Mouse (Mus musculus): ENCODE results near the gene Arid5b. TPM values are rescaled to one million over a fixed set of nuclear protein-coding genes. Genes with fewer than 3 reads are reported as not detected.

The Arid5b gene
- polyA plus RNA-seq, 1 experiment from 2014 or later: 42.7 TPM

DNA sequence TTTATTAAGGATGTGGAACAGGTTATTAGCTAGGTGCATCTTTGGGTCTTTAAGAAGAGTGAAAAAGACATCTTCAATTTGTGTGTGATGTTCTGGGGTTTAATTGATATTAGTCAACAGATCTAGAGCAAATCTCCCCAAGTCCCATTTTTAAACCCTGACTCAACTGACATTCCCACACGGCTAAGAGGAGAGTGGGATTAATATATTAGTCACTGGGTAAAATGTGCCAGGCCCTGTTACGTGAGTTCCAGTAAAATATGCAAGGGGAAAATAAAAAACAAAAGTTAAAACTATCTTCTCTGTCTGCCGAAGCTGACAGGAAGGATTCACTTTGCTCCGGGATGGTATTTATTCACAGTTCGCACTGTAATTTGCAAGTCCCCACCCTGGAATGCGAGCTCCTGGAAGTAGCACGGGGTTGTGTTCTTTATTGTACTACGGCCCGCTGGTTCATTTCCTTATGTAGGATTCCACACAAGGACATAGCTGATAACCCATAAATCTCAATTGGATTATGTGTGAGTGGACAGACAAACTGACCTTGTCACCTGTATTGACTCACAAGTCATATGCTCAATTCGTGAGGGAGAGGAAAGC, 121.8 kb downstream of the Arid5b start:
- Histone ChIP-seq H3K9me3 (ENCODE audit: control insufficient read depth, low read length) (no peaks in the 10 kb centered on the region; the same call in 1 of the 2 replicates), H3K4me2 (ENCODE audit: low read depth, low read length) (no peak overlapping the region), H3K4me3 (ENCODE audit: low read length) (no peak overlapping the region), H3K9ac (ENCODE audit: low read length) (no peak overlapping the region), H3K27ac (ENCODE audit: low read length) (no peak overlapping the region), H3K4me1 (replicated peaks; ENCODE audit: control insufficient read depth, insufficient read depth, low read length) (peaks cover 16% of the 10 kb centered on the region), H3K27me3 (ENCODE audit: control insufficient read depth, insufficient read depth, low read depth, low read length) (no peaks in the 10 kb centered on the region), H3K36me3 (ENCODE audit: control insufficient read depth, insufficient read depth, low read length) (peaks cover 5% of the 10 kb centered on the region)
- ATAC-seq (ENCODE audit: low read depth): no peak
- WGBS: 60% methylated on average over 10 of the region's 10 CpGs

GRCm38 (mm10) chr10:68156159-68156558, 122.4 kb downstream of the Arid5b start:
- 79% methylated on average over 6 of the region's 6 CpGs for WGBS
- H3K4me2 ChIP-seq (ENCODE audit: low read depth, low read length): no peak overlapping the region
- H3K27me3 ChIP-seq (ENCODE audit: control insufficient read depth, insufficient read depth, low read depth, low read length): no peaks in the 10 kb centered on the region
- ATAC-seq (ENCODE audit: low read depth): no peak
- H3K9me3 ChIP-seq (ENCODE audit: control insufficient read depth, low read length): no peaks in the 10 kb centered on the region; the same call in 1 of the 2 replicates
- peaks cover 16% of the 10 kb centered on the region for H3K4me1 ChIP-seq (replicated peaks; ENCODE audit: control insufficient read depth, insufficient read depth, low read length)
- H3K36me3 ChIP-seq (ENCODE audit: control insufficient read depth, insufficient read depth, low read length): peaks cover 8% of the 10 kb centered on the region
- no peak overlapping the region for H3K4me3 ChIP-seq (ENCODE audit: low read length)
- H3K9ac ChIP-seq (ENCODE audit: low read length): no peak overlapping the region
- no peak overlapping the region for H3K27ac ChIP-seq (ENCODE audit: low read length)

DNA sequence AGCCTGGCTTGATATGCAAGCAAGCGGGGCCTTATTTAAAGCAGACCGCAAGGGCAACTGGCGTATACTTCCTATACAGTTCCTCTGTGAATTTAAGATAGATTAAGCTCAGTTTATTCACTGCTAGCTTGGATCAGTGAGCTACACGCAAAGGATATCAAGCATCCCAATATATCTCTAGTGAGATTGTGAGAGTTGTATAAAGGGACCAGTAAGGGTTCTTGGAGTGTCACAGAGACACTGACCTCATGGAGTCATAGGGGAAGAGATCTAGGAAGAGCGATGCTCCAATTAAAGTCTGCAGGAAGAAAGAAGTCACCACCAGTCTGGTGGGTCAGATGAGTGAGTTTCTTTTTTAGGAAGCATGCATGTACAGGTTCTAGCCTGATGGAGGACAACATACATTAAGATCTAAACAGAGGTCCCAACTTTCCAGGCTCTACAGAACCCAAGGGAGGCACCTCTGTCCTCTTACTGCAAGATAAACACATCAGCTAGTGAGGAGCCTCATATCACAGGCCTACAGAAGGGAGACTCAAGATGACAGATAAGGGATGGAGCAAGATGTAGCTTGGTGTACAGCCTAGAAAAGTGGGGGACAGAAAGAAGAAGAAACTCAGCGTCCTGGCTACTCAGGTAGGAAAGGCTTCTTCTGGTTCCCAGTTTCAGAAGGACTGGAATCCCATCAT, 123.0 kb downstream of the Arid5b start:
- no peaks in the 10 kb centered on the region for H3K27me3 ChIP-seq (ENCODE audit: control insufficient read depth, insufficient read depth, low read depth, low read length)
- no peak for ATAC-seq (ENCODE audit: low read depth)
- no peak overlapping the region for H3K9ac ChIP-seq (ENCODE audit: low read length)
- H3K4me2 ChIP-seq (ENCODE audit: low read depth, low read length): no peak overlapping the region
- no peaks in the 10 kb centered on the region; the same call in 1 of the 2 replicates for H3K9me3 ChIP-seq (ENCODE audit: control insufficient read depth, low read length)
- peaks cover 8% of the 10 kb centered on the region for H3K36me3 ChIP-seq (ENCODE audit: control insufficient read depth, insufficient read depth, low read length)
- H3K4me1 ChIP-seq (replicated peaks; ENCODE audit: control insufficient read depth, insufficient read depth, low read length): peaks cover 16% of the 10 kb centered on the region
- WGBS: 90% methylated on average over 6 of the region's 6 CpGs
- no peak overlapping the region for H3K4me3 ChIP-seq (ENCODE audit: low read length)
- H3K27ac ChIP-seq (ENCODE audit: low read length): no peak overlapping the region

- ATAC-seq (ENCODE audit: low read depth): no peak
These were observed 124.3 kb downstream of the Arid5b start for GRCm38 (mm10) chr10:68154046-68154765.

DNA sequence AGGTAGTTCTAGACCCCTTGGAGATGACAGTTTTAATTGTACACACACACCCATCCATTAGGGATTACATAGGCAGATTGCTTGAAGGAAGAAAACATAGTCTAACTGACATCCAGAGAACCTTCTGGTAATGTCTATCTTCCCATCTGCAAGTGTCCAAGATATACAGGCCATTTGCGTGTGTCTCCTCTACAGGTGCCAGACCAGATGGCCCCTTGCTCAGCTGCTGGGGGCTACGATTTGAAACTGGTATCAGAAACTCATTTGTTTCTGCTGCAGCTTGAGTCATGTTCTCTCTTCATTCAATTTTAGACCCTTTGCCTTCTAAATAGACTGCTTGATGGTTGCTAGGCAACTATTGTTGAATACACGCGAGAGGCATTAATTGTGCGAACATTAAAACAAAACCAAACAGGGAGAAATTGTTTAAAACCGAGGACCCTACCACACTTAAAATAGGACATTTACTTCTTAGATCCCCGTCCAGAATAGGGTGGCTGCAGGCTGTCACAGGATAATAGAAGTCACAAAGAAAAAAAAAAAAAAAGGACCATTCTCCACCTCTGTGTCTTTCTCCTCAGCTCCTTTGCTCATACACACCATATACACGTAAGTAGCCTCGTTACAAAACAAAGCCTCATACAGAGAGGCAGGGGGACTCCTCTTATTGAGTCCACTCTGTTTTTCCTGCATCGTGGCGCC, 125.0 kb downstream of the Arid5b start:
- H3K4me1 ChIP-seq (replicated peaks; ENCODE audit: control insufficient read depth, insufficient read depth, low read length): peaks cover 17% of the 10 kb centered on the region
- WGBS: 76% methylated on average over 11 of the region's 11 CpGs
- no peak for ATAC-seq (ENCODE audit: low read depth)
- H3K27me3 ChIP-seq (ENCODE audit: control insufficient read depth, insufficient read depth, low read depth, low read length): no peaks in the 10 kb centered on the region
- no peak overlapping the region for H3K4me2 ChIP-seq (ENCODE audit: low read depth, low read length)
- H3K9ac ChIP-seq (ENCODE audit: low read length): no peak overlapping the region
- H3K4me3 ChIP-seq (ENCODE audit: low read length): no peak overlapping the region
- H3K27ac ChIP-seq (ENCODE audit: low read length): no peak overlapping the region
- no peaks in the 10 kb centered on the region; the same call in 1 of the 2 replicates for H3K9me3 ChIP-seq (ENCODE audit: control insufficient read depth, low read length)
- H3K36me3 ChIP-seq (ENCODE audit: control insufficient read depth, insufficient read depth, low read length): peaks cover 8% of the 10 kb centered on the region

More at GRCm38 (mm10) chr10:68154046-68154765, 124.3 kb downstream of the Arid5b start:
- H3K36me3 ChIP-seq (ENCODE audit: control insufficient read depth, insufficient read depth, low read length): peaks cover 8% of the 10 kb centered on the region
- no peaks in the 10 kb centered on the region; the same call in 1 of the 2 replicates for H3K9me3 ChIP-seq (ENCODE audit: control insufficient read depth, low read length)
- no peaks in the 10 kb centered on the region for H3K27me3 ChIP-seq (ENCODE audit: control insufficient read depth, insufficient read depth, low read depth, low read length)
- 86% methylated on average over 14 of the region's 14 CpGs for WGBS
- H3K4me3 ChIP-seq (ENCODE audit: low read length): no peak overlapping the region
- no peak overlapping the region for H3K4me2 ChIP-seq (ENCODE audit: low read depth, low read length)
- no peak overlapping the region for H3K27ac ChIP-seq (ENCODE audit: low read length)
- no peak overlapping the region for H3K9ac ChIP-seq (ENCODE audit: low read length)
- peaks cover 16% of the 10 kb centered on the region for H3K4me1 ChIP-seq (replicated peaks; ENCODE audit: control insufficient read depth, insufficient read depth, low read length)

DNA sequence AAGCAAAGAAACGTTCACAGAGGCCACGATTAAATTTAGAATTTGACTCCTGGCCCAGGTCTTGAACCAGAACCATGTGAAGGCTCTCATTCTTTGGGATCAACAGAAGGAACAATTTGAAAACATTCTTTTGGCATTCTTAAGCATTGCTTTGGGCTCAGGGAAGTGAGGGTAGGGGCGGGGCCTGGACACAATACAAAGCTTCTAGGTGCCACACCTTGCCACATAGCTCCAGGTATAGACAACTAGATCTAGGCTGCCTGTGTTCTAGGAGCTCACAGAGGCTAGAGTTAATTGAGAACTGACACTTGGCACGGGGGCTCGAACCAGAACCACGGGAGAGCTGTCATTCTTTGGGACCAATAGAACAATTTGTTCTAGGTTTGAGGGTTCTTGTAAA, 130.0 kb downstream of the Arid5b start:
- Histone ChIP-seq H3K9me3 (ENCODE audit: control insufficient read depth, low read length) (no peaks in the 10 kb centered on the region; the same call in 1 of the 2 replicates), H3K4me2 (ENCODE audit: low read depth, low read length) (no peak overlapping the region), H3K4me3 (ENCODE audit: low read length) (no peak overlapping the region), H3K27me3 (ENCODE audit: control insufficient read depth, insufficient read depth, low read depth, low read length) (no peaks in the 10 kb centered on the region), H3K36me3 (ENCODE audit: control insufficient read depth, insufficient read depth, low read length) (peaks cover 8% of the 10 kb centered on the region), H3K9ac (ENCODE audit: low read length) (no peak overlapping the region), H3K27ac (ENCODE audit: low read length) (peak overlapping the region; percentile 83), H3K4me1 (replicated peaks; ENCODE audit: control insufficient read depth, insufficient read depth, low read length) (peaks cover 9% of the 10 kb centered on the region; the same call in 1 of the 2 replicates)
- WGBS: 65% methylated on average over 6 of the region's 6 CpGs
- ATAC-seq (ENCODE audit: low read depth): no peak

GRCm38 (mm10) chr10:68147730-68148129, 130.8 kb downstream of the Arid5b start:
- H3K9ac ChIP-seq (ENCODE audit: low read length): no peak overlapping the region
- H3K4me2 ChIP-seq (ENCODE audit: low read depth, low read length): no peak overlapping the region
- peaks cover 6% of the 10 kb centered on the region for H3K36me3 ChIP-seq (ENCODE audit: control insufficient read depth, insufficient read depth, low read length)
- H3K4me1 ChIP-seq (replicated peaks; ENCODE audit: control insufficient read depth, insufficient read depth, low read length): peaks cover 9% of the 10 kb centered on the region; the same call in 1 of the 2 replicates
- H3K27me3 ChIP-seq (ENCODE audit: control insufficient read depth, insufficient read depth, low read depth, low read length): no peaks in the 10 kb centered on the region
- H3K27ac ChIP-seq (ENCODE audit: low read length): peak overlapping the region; percentile 83
- 28% methylated on average over 6 of the region's 6 CpGs for WGBS
- H3K4me3 ChIP-seq (ENCODE audit: low read length): no peak overlapping the region
- peak; percentile 63 for ATAC-seq (ENCODE audit: low read depth)
- no peaks in the 10 kb centered on the region; the same call in 1 of the 2 replicates for H3K9me3 ChIP-seq (ENCODE audit: control insufficient read depth, low read length)

DNA sequence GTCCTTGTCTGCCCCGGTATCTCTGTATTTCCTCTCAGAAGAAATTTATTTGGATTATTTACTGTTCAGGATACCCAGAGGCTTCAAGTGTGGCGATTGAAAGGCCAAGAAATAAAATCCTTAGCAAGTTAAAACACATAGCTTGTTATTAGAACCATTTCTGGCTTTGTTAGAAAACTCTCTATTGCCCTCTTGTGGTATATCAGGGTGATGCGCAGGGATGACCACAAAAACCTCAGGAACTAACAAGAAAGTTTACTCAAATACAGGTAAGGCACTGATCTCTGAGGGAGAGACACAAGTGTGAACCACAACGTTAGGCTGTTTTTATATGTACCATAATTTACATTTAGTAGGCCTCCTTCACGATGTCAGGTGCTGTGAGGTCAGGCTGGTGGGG, 131.7 kb downstream of the Arid5b start:
- H3K4me1 ChIP-seq (replicated peaks; ENCODE audit: control insufficient read depth, insufficient read depth, low read length): peaks cover 9% of the 10 kb centered on the region; the same call in 1 of the 2 replicates
- peaks cover 4% of the 10 kb centered on the region for H3K36me3 ChIP-seq (ENCODE audit: control insufficient read depth, insufficient read depth, low read length)
- no peak overlapping the region for H3K4me3 ChIP-seq (ENCODE audit: low read length)
- ATAC-seq (ENCODE audit: low read depth): no peak
- peak overlapping the region; percentile 15; the same call in 1 of the 2 replicates for H3K27ac ChIP-seq (ENCODE audit: low read length)
- 7% methylated on average over 5 of the region's 5 CpGs for WGBS
- no peaks in the 10 kb centered on the region for H3K27me3 ChIP-seq (ENCODE audit: control insufficient read depth, insufficient read depth, low read depth, low read length)
- H3K9ac ChIP-seq (ENCODE audit: low read length): no peak overlapping the region
- no peaks in the 10 kb centered on the region; the same call in 1 of the 2 replicates for H3K9me3 ChIP-seq (ENCODE audit: control insufficient read depth, low read length)
- H3K4me2 ChIP-seq (ENCODE audit: low read depth, low read length): no peak overlapping the region
